Mouse (Mus musculus) stomach, postnatal 0 days (tissue): ENCODE data around the gene Vmn1r34.

ENCODE experiments used
- CTCF ChIP-seq: IDR thresholded peaks from 2 replicates; pipeline ENCODE4 v1.5.1; 2016; ENCODE audit warnings: antibody characterized with exemption, low read depth, mild to moderate bottlenecking, moderate library complexity
- EP300 ChIP-seq: optimal IDR thresholded peaks from 2 replicates; pipeline ENCODE3; 2016; ENCODE audit warnings: antibody characterized with exemption

- TF ChIP-seq CTCF (no peak), EP300 (no peak)
Observed at GRCm38 (mm10) chr6:66643779-66644178, at the start of gene Vmn1r34.
